Mouse (Mus musculus): Measurements from ENCODE around the gene Skint9. TPM values are rescaled to one million over a fixed set of nuclear protein-coding genes. Genes with fewer than 3 reads are reported as not detected.
"Not testable (repeated sequence)": the region's sequence is repeated elsewhere in the genome, so short reads cannot be mapped to it uniquely, and the experiment has no call there.

The Skint9 gene
- not detected for total RNA-seq (2021)

DNA sequence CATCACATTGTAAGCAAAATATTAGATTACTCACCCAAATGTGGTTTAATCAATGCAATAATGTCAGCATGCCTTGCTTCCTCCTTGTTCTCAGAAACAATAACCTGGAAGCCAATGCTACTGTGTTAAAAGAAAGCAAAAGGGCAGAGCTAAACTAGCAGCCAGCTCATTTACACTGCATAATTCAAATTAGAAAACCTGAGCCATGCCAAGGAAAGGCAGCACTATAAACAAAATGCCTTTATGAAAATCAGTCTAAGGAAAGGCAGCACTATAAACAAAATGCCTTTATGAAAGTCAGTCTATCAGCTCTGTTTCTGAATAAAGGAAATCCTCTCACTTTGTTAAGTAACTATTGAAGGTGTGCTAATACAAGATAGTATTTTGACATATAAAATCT is at the start of gene Skint9:
Gene Skint9, minus strand, starts transcription at position 101 of the 400 bp plus-strand sequence.
- intact Hi-C loops (cut with DNase I) = no loop called here
- DNase-seq = no peak

DNA sequence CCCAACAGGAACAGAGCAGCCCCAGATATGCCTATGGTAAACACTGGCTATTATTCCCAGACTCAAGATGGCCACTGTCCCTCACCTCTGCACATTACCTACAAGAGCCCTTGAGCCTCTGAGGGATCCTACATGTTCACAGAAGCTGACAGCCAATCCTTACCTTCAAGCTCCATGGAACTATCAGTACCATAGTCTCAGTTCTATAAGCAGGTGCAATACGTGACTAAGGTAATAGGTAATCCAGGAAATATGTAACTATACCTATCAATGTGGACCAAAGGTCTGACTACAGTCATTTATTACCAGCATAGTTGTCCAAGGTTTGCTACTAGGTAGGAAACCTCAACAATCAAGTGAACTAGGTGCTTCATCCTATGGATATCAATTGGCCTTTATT is 1.1 kb downstream of the Skint9 start:
- intact Hi-C loops (cut with DNase I) = no loop called here
- DNase-seq = no peak

DNA sequence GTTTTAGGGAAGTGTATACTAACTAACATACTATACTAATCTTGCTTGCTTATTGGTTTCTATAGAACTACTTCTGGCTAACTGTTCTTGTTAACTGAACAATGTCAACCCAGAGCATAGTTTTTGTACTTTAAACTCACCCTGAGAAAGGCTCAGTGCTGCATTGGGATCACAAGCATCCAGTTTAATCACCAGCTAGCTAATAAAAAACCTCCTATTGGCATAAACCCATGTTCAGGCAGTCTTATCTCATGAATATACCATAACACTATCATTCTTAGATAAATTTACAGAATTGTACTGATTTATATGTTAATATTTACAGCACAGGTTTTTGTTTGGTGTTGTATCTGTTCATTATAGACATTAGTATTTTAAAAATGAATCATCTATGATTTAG is 1.6 kb downstream of the Skint9 start:
- DNase-seq = no peak
- intact Hi-C loops (cut with DNase I) = no loop called here

DNA sequence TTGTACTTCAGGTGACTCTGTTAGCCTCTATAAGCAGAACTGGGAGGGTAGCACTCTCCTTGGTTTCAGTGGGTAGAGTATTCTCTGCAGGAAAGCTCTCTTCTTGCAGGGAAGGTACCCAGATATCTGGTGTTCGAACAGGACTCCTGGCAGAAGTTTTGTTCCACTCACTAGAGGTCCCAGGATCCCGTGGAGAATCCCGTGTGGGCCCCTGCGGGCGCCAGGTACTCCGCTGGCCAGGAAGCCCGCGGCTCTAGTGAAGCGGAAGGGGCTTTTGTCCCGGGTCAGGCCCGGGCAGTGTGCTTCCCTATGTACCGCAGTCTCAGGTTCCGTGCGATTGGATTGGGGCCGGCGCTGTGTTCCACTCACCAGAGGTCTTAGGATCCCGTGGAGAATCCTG is 84.7 kb downstream of the Skint9 start:
- intact Hi-C loops (cut with DNase I); DNase-seq: not testable (repeated sequence)

Other genes with a start within 250 kb of the Skint9 start
- not detected for gene Skint3, start 201.7 kb downstream of the Skint9 start, total RNA-seq (2021)
- not detected for gene Skint2, start 123.2 kb upstream of the Skint9 start, total RNA-seq (2021)

Measured in left cerebral cortex, postnatal 4 days (tissue).